Mouse (Mus musculus) liver, adult 2 months (tissue): ENCODE measurements around the gene Kcnk2. TPM values are rescaled to one million over a fixed set of nuclear protein-coding genes. Genes with fewer than 3 reads are reported as not detected.
"Not testable (repeated sequence)": the region's sequence is repeated elsewhere in the genome, so short reads cannot be mapped to it uniquely, and the experiment has no call there.

Source experiments
- DNase-seq: peaks from one replicate; pipeline ENCODE4 v3.0.0-alpha.2; 2011; ENCODE audit warnings: low read depth, low spot score; ENCODE audit errors: extremely low read depth
- H3K27ac ChIP-seq: fragments of 200-500 bp; replicated peaks from 2 replicates; pipeline ENCODE4 v1.5.1; 2012; ENCODE audit warnings: low read depth, mild to moderate bottlenecking, control low read depth, inconsistent platforms, low read length; ENCODE audit not compliant: insufficient read depth
- H3K27me3 ChIP-seq: fragments of 200-500 bp; 2 replicates; pipeline ENCODE4 v1.6.1; 2012; ENCODE audit warnings: mild to moderate bottlenecking, moderate library complexity, low read length, inconsistent platforms; ENCODE audit not compliant: control insufficient read depth, insufficient read depth
- H3K36me3 ChIP-seq: fragments of 200-500 bp; 2 replicates; pipeline ENCODE4 v1.6.1; 2012; ENCODE audit warnings: low read length, inconsistent platforms; ENCODE audit not compliant: control insufficient read depth, insufficient read depth
- H3K4me1 ChIP-seq: fragments of 200-500 bp; 2 replicates; pipeline ENCODE4 v1.6.1; 2011; ENCODE audit warnings: low read length; ENCODE audit not compliant: control insufficient read depth, insufficient read depth
- H3K4me3 ChIP-seq: fragments of 200-500 bp; 2 replicates; pipeline ENCODE4 v1.5.1; 2011; ENCODE audit warnings: low read depth, mild to moderate bottlenecking, control low read depth, low read length, moderate library complexity; ENCODE audit not compliant: insufficient read depth
- H3K79me2 ChIP-seq: fragments of 200-500 bp; 2 replicates; pipeline ENCODE4 v1.6.1; 2012; ENCODE audit warnings: inconsistent platforms, mild to moderate bottlenecking, low read length, moderate library complexity; ENCODE audit not compliant: control insufficient read depth, insufficient read depth
- H3K9ac ChIP-seq: fragments of 200-500 bp; 2 replicates; pipeline ENCODE4 v1.6.1; 2012; ENCODE audit warnings: low read depth, mild to moderate bottlenecking, control low read depth, inconsistent platforms, low read length
- CTCF ChIP-seq: fragments of 200-500 bp; IDR thresholded peaks from 2 replicates; pipeline ENCODE4 v1.5.1; 2011; ENCODE audit warnings: low read depth, low read length, control low read depth
- POLR2A ChIP-seq: fragments of 200-500 bp; IDR thresholded peaks from 2 replicates; pipeline ENCODE4 v1.6.1; 2011; ENCODE audit warnings: low read length, control low read depth; ENCODE audit not compliant: insufficient read depth; ENCODE audit errors: extremely low read depth
- WGBS: fragments of 180-500 bp; shearing (Covaris S2); methylation state at CpG from one replicate; pipeline ENCODE4 v1.1.7; 2018; 5-methylcytosine and 5-hydroxymethylcytosine counted together
- polyA plus RNA-seq: library from polyadenylated mRNA; depleted of rRNA; stranded (reverse); fragments of >200 nt; gene quantifications from 2 replicates; pipeline ENCODE4 v1.2.3, GENCODE M21; 2012
- total RNA-seq: library from RNA; depleted of rRNA; stranded (reverse); fragments of >200 nt; gene quantifications from 2 replicates; pipeline ENCODE4 v1.2.3, GENCODE M21; 2014

The Kcnk2 gene
- total and polyA plus RNA-seq, 2 experiments: 0.09 to 0.10 TPM

- no peak overlapping the region for H3K9ac ChIP-seq
- H3K4me3 ChIP-seq: no peak overlapping the region
- TF ChIP-seq POLR2A: no peak
- no peak for TF ChIP-seq CTCF
- no peaks in the 10 kb centered on the region for H3K36me3 ChIP-seq
- no peaks in the 10 kb centered on the region for H3K4me1 ChIP-seq
- H3K27me3 ChIP-seq: no peaks in the 10 kb centered on the region
- H3K79me2 ChIP-seq: no peaks in the 10 kb centered on the region
- H3K27ac ChIP-seq: no peak overlapping the region
- no peak for DNase-seq
Measured at GRCm38 (mm10) chr1:189253631-189254030, 148.4 kb downstream of the Kcnk2 start.

GRCm38 (mm10) chr1:189253207-189253606, 148.9 kb downstream of the Kcnk2 start:
- no peak overlapping the region for H3K4me3 ChIP-seq

GRCm38 (mm10) chr1:189243206-189243605, 158.9 kb downstream of the Kcnk2 start:
- WGBS: 81% methylated on average over 2 of the region's 2 CpGs
- not testable (repeated sequence) for H3K79me2 ChIP-seq, H3K36me3 ChIP-seq, H3K4me3 ChIP-seq, H3K9ac ChIP-seq, DNase-seq, H3K27ac ChIP-seq, H3K27me3 ChIP-seq, H3K4me1 ChIP-seq

More at GRCm38 (mm10) chr1:189253207-189253606, 148.9 kb downstream of the Kcnk2 start:
- H3K79me2 ChIP-seq: no peaks in the 10 kb centered on the region
- peak; percentile 1 for DNase-seq
- no peaks in the 10 kb centered on the region for H3K36me3 ChIP-seq
- H3K27ac ChIP-seq: no peak overlapping the region
- no peak for TF ChIP-seq POLR2A
- peak; percentile 26; the same call in 1 of the 2 replicates for TF ChIP-seq CTCF
- H3K9ac ChIP-seq: no peak overlapping the region
- no peaks in the 10 kb centered on the region for H3K27me3 ChIP-seq
- WGBS: 55% methylated on average over 3 of the region's 3 CpGs
- no peaks in the 10 kb centered on the region for H3K4me1 ChIP-seq

DNA sequence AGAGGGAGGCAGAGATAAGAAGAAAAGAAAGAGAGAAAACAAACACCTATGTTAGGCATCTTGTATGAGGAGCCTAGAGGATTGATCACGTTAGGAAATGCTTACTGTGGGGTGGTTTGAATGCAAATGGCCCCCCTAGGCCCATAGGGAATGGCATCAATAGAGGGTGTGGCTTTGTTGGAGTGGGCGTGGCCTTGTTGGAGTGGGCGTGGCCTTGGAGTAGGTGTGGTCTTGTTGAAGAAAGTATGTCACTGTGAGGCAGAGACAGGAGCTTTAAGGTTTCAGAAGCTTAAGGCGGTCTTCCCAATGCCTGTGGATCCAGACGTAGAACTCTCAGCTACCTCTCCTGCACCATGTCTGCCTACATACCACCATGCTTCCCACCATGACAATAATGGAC, 166.8 kb downstream of the Kcnk2 start:
- H3K79me2 ChIP-seq: no peaks in the 10 kb centered on the region
- no peaks in the 10 kb centered on the region for H3K4me1 ChIP-seq
- H3K27ac ChIP-seq: no peak overlapping the region
- H3K27me3 ChIP-seq: no peaks in the 10 kb centered on the region
- 63% methylated on average over 5 of the region's 5 CpGs for WGBS
- DNase-seq: no peak
- H3K9ac ChIP-seq: no peak overlapping the region
- TF ChIP-seq POLR2A (no peak), CTCF (no peak)
- H3K4me3 ChIP-seq: no peak overlapping the region
- no peaks in the 10 kb centered on the region for H3K36me3 ChIP-seq

DNA sequence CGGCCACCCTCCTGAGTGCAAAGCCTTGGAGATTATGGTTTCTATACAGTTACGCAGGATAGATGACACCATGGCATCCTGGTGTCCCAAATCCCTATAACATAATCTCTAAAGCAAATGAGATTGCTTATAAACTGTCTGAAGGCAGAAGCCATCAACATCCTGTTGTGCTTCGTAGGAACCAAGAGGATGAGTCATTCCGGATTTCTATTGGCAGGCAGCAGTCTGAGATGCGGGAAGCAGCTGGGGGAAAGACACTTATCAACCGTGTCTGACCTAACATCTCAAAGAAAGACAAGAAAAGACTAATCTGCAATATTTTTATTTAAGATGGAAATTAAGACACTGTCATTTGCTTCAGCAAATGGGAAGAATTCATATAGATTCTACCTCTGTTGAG, 169.2 kb downstream of the Kcnk2 start:
- Histone ChIP-seq H3K9ac (no peak overlapping the region), H3K4me3 (no peak overlapping the region), H3K27me3 (no peaks in the 10 kb centered on the region), H3K36me3 (no peaks in the 10 kb centered on the region), H3K79me2 (no peaks in the 10 kb centered on the region), H3K4me1 (no peaks in the 10 kb centered on the region), H3K27ac (no peak overlapping the region)
- WGBS: 68% methylated on average over 6 of the region's 6 CpGs
- TF ChIP-seq POLR2A (no peak), CTCF (no peak)
- no peak for DNase-seq

DNA sequence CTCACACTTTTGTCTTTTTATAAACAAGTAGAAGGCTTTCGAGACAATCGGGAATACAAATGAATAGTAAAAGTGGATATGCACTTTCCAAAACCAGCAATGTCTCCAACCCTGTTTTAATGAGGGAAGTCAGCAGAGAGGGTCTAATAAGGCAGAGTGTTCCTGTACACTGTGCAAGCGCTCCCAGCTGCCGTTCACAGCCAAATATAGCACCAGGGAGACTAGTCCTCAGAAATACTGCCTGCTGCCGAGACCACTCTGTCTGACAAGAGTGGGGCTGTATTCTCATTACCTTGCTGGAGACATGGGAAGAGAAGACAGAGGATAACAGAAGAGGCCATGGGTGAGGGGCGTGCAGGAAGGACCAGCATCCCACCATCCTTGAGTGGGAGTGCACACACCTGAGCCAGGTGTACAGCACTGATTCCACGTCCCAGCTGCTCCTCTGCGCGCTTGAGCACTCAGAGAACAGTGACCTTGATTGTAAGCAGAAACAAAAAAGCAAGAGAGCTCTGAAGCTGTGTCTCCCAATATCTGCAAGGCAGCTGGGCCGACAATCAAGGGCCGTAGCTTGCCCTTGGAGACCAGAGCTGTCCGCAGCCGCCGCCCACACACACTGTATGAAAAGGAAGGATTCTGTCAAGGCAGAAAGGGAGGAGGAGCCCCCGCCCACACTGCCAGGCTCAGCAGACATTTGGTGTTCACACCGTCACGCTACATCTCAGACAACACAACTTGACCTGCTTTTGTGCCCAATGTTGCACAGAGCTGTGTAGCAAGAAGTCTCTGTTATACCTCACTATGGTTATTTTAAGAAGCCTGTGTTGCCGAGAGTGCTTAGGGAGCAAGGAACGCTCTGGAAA, 173.6 kb downstream of the Kcnk2 start:
- H3K27me3 ChIP-seq: no peaks in the 10 kb centered on the region
- TF ChIP-seq POLR2A (no peak), CTCF (no peak)
- H3K27ac ChIP-seq: no peak overlapping the region
- H3K4me3 ChIP-seq: no peak overlapping the region
- H3K79me2 ChIP-seq: no peaks in the 10 kb centered on the region
- no peaks in the 10 kb centered on the region for H3K4me1 ChIP-seq
- no peaks in the 10 kb centered on the region for H3K36me3 ChIP-seq
- WGBS: 84% methylated on average over 19 of the region's 19 CpGs
- no peak for DNase-seq
- no peak overlapping the region for H3K9ac ChIP-seq
